Mouse (Mus musculus) E14TG2a.4 (cell line): ENCODE measurements around the gene Shc1.

ENCODE experiments used
- CTCF ChIP-seq: conservative IDR thresholded peaks from 2 replicates; pipeline ENCODE4 v1.5.1; 2014; ENCODE audit warnings: low read length
- NANOG ChIP-seq: IDR thresholded peaks from 2 replicates; pipeline ENCODE4 v1.6.1; 2014; ENCODE audit warnings: borderline replicate concordance, low read length, mixed read lengths
- POU5F1 ChIP-seq: IDR thresholded peaks from 2 replicates; pipeline ENCODE4 v1.6.1; 2014; ENCODE audit warnings: low read length, borderline replicate concordance

GRCm38 (mm10) chr3:89473838-89474237 is 55.6 kb downstream of the Shc1 start:
- no peak for TF ChIP-seq CTCF
- TF ChIP-seq POU5F1 = no peak
- no peak for TF ChIP-seq NANOG
